Mouse (Mus musculus) natural killer cell, adult 2 months (primary cell): ENCODE measurements at regions not wholly inside any gene's neighbourhood (a gene's known extent, or its start where the extent isn't known, plus 50 kb on each side); places are given as distances from the start of the nearest gene placed in this dataset.
"Not testable (repeated sequence)": the region's sequence is repeated elsewhere in the genome, so short reads cannot be mapped to it uniquely, and the experiment has no call there.

Source experiments
- DNase-seq, 2 experiments: peaks; one replicate each; pipeline ENCODE4 v3.0.0; 2022; ENCODE audit warnings: low spot score in 2 of 2

GRCm38 (mm10) chr3:60804711-60805293 is 197.8 kb upstream of the P2ry1 start:
- DNase-seq, result no peak

- DNase-seq, result no peak
These were observed 190.7 kb upstream of the P2ry1 start for GRCm38 (mm10) chr3:60811924-60812323.

GRCm38 (mm10) chr3:60813485-60813884 is 189.1 kb upstream of the P2ry1 start:
- DNase-seq, result no peak

- DNase-seq, result no peak
These were observed 182.8 kb upstream of the P2ry1 start for GRCm38 (mm10) chr3:60819684-60820281.

GRCm38 (mm10) chr3:60821463-60821862 is 181.1 kb upstream of the P2ry1 start:
- DNase-seq, result no peak

- no peak for DNase-seq
These were observed 175.8 kb upstream of the P2ry1 start for GRCm38 (mm10) chr3:60826759-60827158.

- no peak for DNase-seq
These were observed 170.2 kb upstream of the P2ry1 start for GRCm38 (mm10) chr3:60832385-60832784.

- DNase-seq, result no peak
These were observed 160.7 kb upstream of the P2ry1 start for GRCm38 (mm10) chr3:60841895-60842294.

GRCm38 (mm10) chr3:60845293-60845692 is 157.3 kb upstream of the P2ry1 start:
- no peak for DNase-seq

- DNase-seq, result no peak
These were observed 154.2 kb upstream of the P2ry1 start for GRCm38 (mm10) chr3:60848437-60848836.

- no peak for DNase-seq
These were observed 148.8 kb upstream of the P2ry1 start for GRCm38 (mm10) chr3:60853773-60854172.

GRCm38 (mm10) chr3:60855734-60856133 is 146.9 kb upstream of the P2ry1 start:
- no peak for DNase-seq

GRCm38 (mm10) chr3:60858474-60859118 is 144.0 kb upstream of the P2ry1 start:
- DNase-seq, result no peak

GRCm38 (mm10) chr3:60859119-60859515 is 143.5 kb upstream of the P2ry1 start:
- no peak for DNase-seq

- DNase-seq, result not testable (repeated sequence)
These were observed 125.7 kb upstream of the P2ry1 start for GRCm38 (mm10) chr3:60876858-60877257.

GRCm38 (mm10) chr3:60878880-60879279 is 123.7 kb upstream of the P2ry1 start:
- DNase-seq, result no peak

GRCm38 (mm10) chr3:60884027-60884426 is 118.6 kb upstream of the P2ry1 start:
- no peak for DNase-seq

GRCm38 (mm10) chr3:60889191-60889861 is 113.3 kb upstream of the P2ry1 start:
- DNase-seq, result no peak

- DNase-seq, result no peak
These were observed 104.8 kb upstream of the P2ry1 start for GRCm38 (mm10) chr3:60897628-60898269.

GRCm38 (mm10) chr3:60898720-60899119 is 103.9 kb upstream of the P2ry1 start:
- no peak for DNase-seq

GRCm38 (mm10) chr3:60901571-60901970 is 101.0 kb upstream of the P2ry1 start:
- no peak for DNase-seq

GRCm38 (mm10) chr3:60916411-60916810 is 86.2 kb upstream of the P2ry1 start:
- DNase-seq, result no peak
